Mouse (Mus musculus): ENCODE measurements around the gene Lgr6. TPM values are rescaled to one million over a fixed set of nuclear protein-coding genes. Genes with fewer than 3 reads are reported as not detected.

Lgr6 gene
- polyA plus RNA-seq, 1 experiment from 2014 or later = 0.82 TPM

DNA sequence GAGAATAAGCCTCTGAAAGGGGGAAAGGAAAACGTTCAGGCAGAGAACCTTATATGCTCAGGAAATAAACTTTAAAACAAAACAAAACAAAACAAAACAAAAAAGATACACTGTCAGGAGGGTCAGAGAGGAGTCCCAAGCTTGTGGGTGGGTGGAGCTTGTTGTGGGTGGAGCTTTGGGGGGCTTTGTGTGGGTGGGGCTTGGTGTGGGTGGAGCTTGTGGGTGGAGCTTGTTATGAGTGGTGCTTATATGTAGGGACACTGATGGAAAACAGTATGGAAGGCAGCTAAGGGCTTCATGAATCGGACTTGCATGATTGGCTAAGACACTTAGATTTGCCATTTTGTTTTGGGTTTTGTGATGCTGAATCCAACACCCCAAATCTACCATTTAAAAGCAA lies 34.8 kb upstream of the Lgr6 start:
- Histone ChIP-seq H3K4me1 (replicated peaks) (no peaks in the 10 kb centered on the region), H3K4me2 (no peak overlapping the region), H3K27me3 (replicated peaks) (peaks cover 31% of the 10 kb centered on the region), H3K27ac (ENCODE audit: poor library complexity, severe bottlenecking) (no peak overlapping the region), H3K36me3 (no peaks in the 10 kb centered on the region), H3K9me3 (replicated peaks) (no peaks in the 10 kb centered on the region), H3K9ac (no peak overlapping the region), H3K4me3 (no peak overlapping the region)
- 69% methylated on average over 2 of the region's 2 CpGs for WGBS
- ATAC-seq (ENCODE audit: insufficient number of reproducible peaks, low FRiP score) = no peak

DNA sequence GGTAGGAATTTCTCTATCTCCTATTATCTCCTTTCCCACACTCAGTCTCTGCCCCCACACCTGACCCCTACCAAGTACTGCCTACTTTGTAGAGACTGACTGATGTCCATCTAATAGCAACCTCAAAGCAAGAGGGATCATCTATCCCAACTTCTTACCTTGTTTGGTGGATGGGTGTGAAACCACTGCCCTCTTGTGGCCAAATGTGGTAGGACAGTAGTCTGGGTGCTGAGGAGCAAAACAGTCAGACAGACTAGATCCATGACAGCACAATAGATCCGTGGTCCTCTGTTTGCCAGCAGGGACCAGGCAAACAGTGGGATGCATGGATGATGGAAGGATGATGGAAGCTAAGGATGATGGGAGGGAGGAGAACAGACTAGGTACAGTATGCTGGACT lies 31.4 kb upstream of the Lgr6 start:
- Histone ChIP-seq H3K4me1 (replicated peaks) (peaks cover 15% of the 10 kb centered on the region), H3K9me3 (replicated peaks) (no peaks in the 10 kb centered on the region), H3K36me3 (no peaks in the 10 kb centered on the region), H3K27ac (ENCODE audit: poor library complexity, severe bottlenecking) (no peak overlapping the region), H3K4me3 (no peak overlapping the region), H3K27me3 (replicated peaks) (peaks cover 14% of the 10 kb centered on the region), H3K9ac (no peak overlapping the region), H3K4me2 (no peak overlapping the region)
- WGBS = 19% methylated on average over 1 of the region's 1 CpGs
- no peak for ATAC-seq (ENCODE audit: insufficient number of reproducible peaks, low FRiP score)

DNA sequence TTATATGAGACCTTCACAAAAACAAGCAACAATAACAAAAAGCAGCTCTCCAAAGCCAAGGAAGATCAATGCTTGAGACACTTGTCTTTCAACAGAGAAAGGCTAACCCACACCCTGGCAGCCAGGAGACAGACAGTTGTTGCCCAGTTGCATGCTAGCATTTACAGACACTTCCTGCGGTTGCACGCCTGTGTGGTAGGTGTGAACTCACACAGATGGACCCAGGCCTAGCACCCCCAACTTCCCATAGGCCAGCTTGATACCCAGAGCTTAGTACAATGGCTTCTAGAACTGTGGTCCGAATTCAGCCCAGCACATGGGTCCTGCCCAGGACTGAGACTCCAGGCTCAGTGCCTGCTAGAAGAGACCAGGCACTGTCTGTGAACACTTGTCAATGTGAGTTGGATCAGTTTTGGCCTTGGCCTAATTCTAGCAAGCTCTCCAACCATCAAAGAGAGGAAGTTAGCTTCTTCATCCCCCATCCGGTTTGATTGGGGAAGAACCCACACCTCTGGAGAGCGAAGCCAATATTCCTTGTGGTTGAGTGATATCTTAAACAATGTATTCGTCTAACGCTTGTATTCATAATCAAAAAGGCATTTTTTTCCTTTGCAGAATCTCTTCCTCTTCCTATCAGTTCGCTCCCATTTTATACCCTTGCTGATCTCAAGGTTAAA lies 30.2 kb upstream of the Lgr6 start:
- Histone ChIP-seq H3K36me3 (no peaks in the 10 kb centered on the region), H3K9ac (no peak overlapping the region), H3K27me3 (replicated peaks) (peaks cover 23% of the 10 kb centered on the region), H3K27ac (ENCODE audit: poor library complexity, severe bottlenecking) (no peak overlapping the region), H3K4me2 (no peak overlapping the region), H3K4me3 (no peak overlapping the region), H3K9me3 (replicated peaks) (no peaks in the 10 kb centered on the region), H3K4me1 (replicated peaks) (peaks cover 24% of the 10 kb centered on the region)
- 84% methylated on average over 8 of the region's 8 CpGs for WGBS
- ATAC-seq (ENCODE audit: insufficient number of reproducible peaks, low FRiP score) = no peak

DNA sequence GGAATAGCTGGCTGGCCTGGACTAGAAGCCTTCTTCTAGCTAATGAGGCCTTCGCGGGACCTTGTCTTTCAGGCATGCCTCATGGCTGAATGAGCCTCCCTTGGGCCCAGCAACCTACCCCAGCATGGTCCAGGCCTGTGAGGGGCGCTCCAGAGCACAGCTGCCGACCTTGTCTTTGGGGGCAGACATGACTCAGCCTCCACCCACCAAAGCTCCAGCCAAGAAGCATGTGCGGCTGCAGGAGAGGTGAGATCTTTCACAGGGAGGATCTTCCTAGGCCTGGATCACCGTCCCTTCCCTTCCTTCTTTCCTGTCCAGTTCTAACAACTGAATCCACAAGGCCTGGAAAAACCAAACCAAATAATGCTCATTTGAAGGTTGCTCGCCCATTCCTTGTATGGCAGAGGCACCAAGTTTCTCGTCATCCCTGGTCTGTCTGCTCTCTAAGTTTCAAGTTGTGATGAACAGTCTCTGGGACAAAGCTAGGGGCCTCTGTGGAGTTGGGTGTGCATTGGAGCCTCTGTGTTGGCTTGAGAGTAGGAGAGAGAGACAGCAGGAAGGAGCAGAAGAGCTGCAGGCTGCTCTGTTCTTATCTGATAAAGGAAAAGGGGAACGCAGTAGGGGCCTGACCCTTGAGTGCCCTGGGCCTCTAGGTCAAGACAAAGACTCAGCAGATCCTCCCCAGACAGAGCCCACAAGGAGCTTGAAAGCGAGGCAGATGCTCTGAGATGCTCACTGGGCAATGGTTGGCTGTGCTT lies 28.8 kb upstream of the Lgr6 start:
- Histone ChIP-seq H3K9me3 (replicated peaks) (no peaks in the 10 kb centered on the region), H3K36me3 (no peaks in the 10 kb centered on the region), H3K27ac (ENCODE audit: poor library complexity, severe bottlenecking) (no peak overlapping the region), H3K4me1 (replicated peaks) (peaks cover 24% of the 10 kb centered on the region), H3K9ac (no peak overlapping the region), H3K27me3 (replicated peaks) (peaks cover 37% of the 10 kb centered on the region), H3K4me2 (no peak overlapping the region), H3K4me3 (no peak overlapping the region)
- no peak for ATAC-seq (ENCODE audit: insufficient number of reproducible peaks, low FRiP score)
- WGBS = 70% methylated on average over 10 of the region's 10 CpGs

DNA sequence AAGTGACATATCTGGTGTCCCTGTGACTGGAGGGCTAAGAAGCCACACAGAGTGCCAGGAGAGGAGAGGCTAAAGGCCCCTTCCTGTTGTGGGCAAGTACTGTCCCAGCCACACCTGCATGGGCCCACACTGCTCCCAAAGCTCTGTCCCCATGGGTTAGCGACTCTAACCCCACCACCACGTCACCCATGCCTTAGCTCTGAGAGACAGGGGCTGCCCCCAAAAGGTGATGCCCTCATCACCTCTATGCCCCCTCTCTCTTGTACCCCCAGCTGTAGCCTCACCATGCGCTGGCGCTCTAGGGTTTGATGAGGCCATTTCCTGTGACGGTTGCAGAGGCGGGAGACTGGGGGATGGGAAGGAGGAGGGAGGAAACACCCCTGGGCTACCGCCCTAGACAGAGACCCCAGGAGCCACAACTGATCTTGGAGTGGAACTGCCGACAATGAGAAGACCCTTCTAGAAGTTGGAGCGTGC lies 27.9 kb upstream of the Lgr6 start:
- H3K27me3 ChIP-seq (replicated peaks) = peaks cover 46% of the 10 kb centered on the region
- 0 out of 2 replicates have a peak, but pooled peaks have one; percentile 10 for ATAC-seq (ENCODE audit: insufficient number of reproducible peaks, low FRiP score)
- no peak overlapping the region for H3K9ac ChIP-seq
- no peak overlapping the region for H3K4me3 ChIP-seq
- H3K36me3 ChIP-seq = no peaks in the 10 kb centered on the region
- WGBS = 72% methylated on average over 9 of the region's 9 CpGs
- H3K4me1 ChIP-seq (replicated peaks) = peaks cover 24% of the 10 kb centered on the region
- H3K27ac ChIP-seq (ENCODE audit: poor library complexity, severe bottlenecking) = no peak overlapping the region
- no peak overlapping the region for H3K4me2 ChIP-seq
- H3K9me3 ChIP-seq (replicated peaks) = no peaks in the 10 kb centered on the region

DNA sequence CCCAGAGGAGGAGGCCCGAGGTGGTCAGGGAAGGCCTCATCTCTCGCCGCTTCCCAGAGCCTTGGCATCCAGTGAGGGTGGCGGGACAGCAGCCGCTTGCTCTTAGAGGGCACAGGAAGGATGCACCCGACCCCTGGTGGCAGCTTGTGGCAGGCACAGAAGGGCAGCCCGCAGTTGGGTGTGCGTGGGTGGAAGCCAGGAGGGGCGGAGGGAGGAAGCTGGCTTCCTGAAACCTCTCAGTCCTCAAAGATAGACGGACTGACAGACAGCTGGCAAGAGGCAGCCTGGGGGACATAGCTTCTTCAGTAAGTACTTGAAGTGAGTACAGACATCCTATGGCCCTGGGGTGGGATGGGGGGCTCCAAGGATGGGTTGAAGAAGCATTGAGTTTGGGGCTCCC lies 27.4 kb upstream of the Lgr6 start, which contains the start of gene Ptpn7:
Gene Ptpn7 (plus strand): TSS at position 228 of the 400 bp plus-strand sequence.
- Histone ChIP-seq H3K9ac (no peak within 1 kb of the TSS), H3K4me2 (no peak within 1 kb of the TSS), H3K36me3 (no peaks in the 10 kb centered on the region), H3K27ac (ENCODE audit: poor library complexity, severe bottlenecking) (no peak within 1 kb of the TSS), H3K9me3 (replicated peaks) (no peaks in the 10 kb centered on the region), H3K4me3 (no peak within 1 kb of the TSS), H3K27me3 (replicated peaks) (peaks cover 50% of the 10 kb centered on the region), H3K4me1 (replicated peaks) (peaks cover 24% of the 10 kb centered on the region)
- ATAC-seq (ENCODE audit: insufficient number of reproducible peaks, low FRiP score) = peak; percentile 14; the same call in 1 of the 2 replicates
- WGBS = 12% methylated on average over 10 of the region's 10 CpGs

DNA sequence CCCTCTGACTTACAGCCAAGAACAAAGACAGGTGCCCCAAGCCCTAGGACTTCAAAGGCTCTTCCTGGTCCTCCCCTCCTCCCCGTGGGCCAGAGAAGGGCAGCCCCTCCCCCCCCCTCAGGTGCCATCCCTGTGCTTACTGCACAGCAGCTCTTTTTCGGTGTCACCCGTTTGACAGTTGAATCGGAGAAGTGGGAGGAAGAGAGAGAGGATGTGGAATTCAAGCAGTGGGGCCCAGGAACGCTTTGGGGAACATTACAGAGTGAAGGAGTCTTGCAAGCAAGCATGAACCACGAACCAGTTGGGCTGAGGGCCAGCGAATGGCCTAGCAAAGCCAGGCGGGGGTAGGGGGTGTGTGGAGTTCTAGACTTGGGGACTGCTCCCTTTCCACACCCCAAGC lies 26.5 kb upstream of the Lgr6 start:
- H3K27me3 ChIP-seq (replicated peaks) = peaks cover 58% of the 10 kb centered on the region

DNA sequence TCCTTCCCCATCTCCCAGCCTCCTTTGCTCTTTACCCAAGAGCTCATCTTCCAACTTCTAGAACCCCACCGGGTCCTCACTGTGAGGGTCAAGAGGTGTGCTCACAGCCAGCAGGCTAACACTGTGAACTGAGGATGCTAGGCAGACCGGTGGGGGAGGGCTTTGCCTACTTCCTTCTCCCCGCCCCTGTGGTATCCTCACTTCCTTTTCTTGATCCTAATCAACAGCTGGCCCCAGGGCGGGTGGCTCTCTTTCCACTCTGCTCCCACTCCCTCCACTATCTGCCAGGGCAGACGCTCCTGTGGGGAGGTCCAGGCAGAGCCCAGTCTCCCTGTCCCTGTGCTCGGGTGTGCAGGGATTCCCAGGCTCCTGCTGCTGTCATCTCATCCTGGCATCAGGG lies 26.0 kb upstream of the Lgr6 start:
- peaks cover 63% of the 10 kb centered on the region for H3K27me3 ChIP-seq (replicated peaks)

More for the DNA sequence above, 26.5 kb upstream of the Lgr6 start:
- Histone ChIP-seq H3K27ac (ENCODE audit: poor library complexity, severe bottlenecking) (no peak overlapping the region), H3K4me1 (replicated peaks) (peaks cover 24% of the 10 kb centered on the region), H3K36me3 (no peaks in the 10 kb centered on the region), H3K9ac (no peak overlapping the region), H3K4me3 (no peak overlapping the region), H3K4me2 (no peak overlapping the region), H3K9me3 (replicated peaks) (no peaks in the 10 kb centered on the region)
- no peak for ATAC-seq (ENCODE audit: insufficient number of reproducible peaks, low FRiP score)
- WGBS = 45% methylated on average over 8 of the region's 8 CpGs

DNA sequence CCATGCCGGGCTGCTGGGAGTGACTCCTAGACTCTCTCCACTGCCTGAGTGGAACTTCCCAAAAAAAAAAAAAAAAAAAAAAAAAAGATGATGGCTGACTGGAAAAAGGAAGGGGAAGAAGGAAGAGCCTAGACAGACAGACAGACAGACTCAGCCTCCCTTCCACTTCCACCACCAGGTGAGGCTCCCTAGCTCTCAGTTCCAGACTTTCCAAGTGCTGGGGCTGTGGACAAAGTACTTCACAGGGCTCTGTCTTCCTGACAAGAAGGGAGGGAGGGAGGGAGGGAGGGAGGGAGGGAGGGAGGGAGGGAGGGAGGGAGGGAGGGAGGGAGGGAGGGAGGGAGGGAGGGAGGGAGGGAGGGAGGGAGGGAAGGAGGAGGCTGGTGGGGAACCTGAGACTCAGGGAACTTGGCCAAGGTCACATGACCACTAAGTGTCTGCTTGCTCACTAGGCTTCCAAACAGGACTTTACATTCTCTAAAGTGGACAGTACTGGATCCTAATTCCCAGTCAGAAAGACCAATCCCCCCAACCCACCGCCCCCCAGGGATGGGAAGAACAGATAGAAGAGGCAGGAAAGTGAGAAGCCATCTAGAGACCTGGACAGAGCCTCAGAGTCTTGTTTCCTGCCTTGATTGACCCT lies 25.4 kb upstream of the Lgr6 start:
- 74% methylated on average over 2 of the region's 2 CpGs for WGBS
- Histone ChIP-seq H3K4me1 (replicated peaks) (peaks cover 27% of the 10 kb centered on the region), H3K27me3 (replicated peaks) (peaks cover 69% of the 10 kb centered on the region), H3K36me3 (no peaks in the 10 kb centered on the region), H3K4me3 (no peak overlapping the region), H3K27ac (ENCODE audit: poor library complexity, severe bottlenecking) (no peak overlapping the region), H3K4me2 (no peak overlapping the region), H3K9ac (no peak overlapping the region), H3K9me3 (replicated peaks) (no peaks in the 10 kb centered on the region)
- ATAC-seq (ENCODE audit: insufficient number of reproducible peaks, low FRiP score) = no peak

More for the DNA sequence above, 26.0 kb upstream of the Lgr6 start:
- ATAC-seq (ENCODE audit: insufficient number of reproducible peaks, low FRiP score) = 0 out of 2 replicates have a peak, but pooled peaks have one; percentile 5
- Histone ChIP-seq H3K4me2 (no peak overlapping the region), H3K9ac (no peak overlapping the region), H3K9me3 (replicated peaks) (no peaks in the 10 kb centered on the region), H3K36me3 (no peaks in the 10 kb centered on the region), H3K27ac (ENCODE audit: poor library complexity, severe bottlenecking) (no peak overlapping the region), H3K4me1 (replicated peaks) (peaks cover 24% of the 10 kb centered on the region), H3K4me3 (no peak overlapping the region)
- 20% methylated on average over 6 of the region's 6 CpGs for WGBS

DNA sequence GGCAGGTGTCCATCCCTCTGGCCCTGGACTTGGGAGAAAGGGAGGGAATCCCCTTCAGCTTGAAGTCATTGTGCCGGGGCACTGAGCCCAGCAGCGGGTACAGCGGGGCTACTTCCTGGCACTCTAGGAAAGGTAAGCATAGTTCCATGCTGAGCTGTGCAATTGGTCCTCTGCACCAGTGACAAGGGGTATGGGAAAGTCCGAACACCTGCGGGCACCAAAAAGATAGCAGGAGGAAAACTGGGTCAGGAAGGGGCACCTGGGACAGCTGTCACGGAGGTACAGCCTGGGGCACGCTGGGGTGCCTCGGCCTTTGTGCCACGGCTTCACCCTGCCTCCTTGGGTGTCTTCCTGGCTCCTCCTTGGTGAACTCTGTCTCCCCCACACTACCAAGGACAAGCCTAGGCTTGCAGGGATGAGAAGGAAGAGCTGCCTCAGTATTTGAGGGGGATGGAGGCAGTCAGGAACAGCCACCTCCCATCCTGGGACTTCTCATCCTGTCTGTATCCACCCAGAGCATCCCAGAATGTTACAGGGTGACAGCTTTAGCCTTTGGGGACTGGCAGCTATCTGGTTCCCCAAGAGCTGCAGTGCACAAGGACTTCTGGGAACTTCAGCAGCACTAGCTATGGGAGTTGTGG lies 24.6 kb upstream of the Lgr6 start:
- Histone ChIP-seq H3K9me3 (replicated peaks) (no peaks in the 10 kb centered on the region), H3K27me3 (replicated peaks) (peaks cover 73% of the 10 kb centered on the region), H3K27ac (ENCODE audit: poor library complexity, severe bottlenecking) (no peak overlapping the region), H3K4me1 (replicated peaks) (peaks cover 27% of the 10 kb centered on the region), H3K9ac (no peak overlapping the region), H3K4me2 (no peak overlapping the region), H3K4me3 (no peak overlapping the region), H3K36me3 (no peaks in the 10 kb centered on the region)
- no peak for ATAC-seq (ENCODE audit: insufficient number of reproducible peaks, low FRiP score)
- WGBS = 65% methylated on average over 9 of the region's 9 CpGs

DNA sequence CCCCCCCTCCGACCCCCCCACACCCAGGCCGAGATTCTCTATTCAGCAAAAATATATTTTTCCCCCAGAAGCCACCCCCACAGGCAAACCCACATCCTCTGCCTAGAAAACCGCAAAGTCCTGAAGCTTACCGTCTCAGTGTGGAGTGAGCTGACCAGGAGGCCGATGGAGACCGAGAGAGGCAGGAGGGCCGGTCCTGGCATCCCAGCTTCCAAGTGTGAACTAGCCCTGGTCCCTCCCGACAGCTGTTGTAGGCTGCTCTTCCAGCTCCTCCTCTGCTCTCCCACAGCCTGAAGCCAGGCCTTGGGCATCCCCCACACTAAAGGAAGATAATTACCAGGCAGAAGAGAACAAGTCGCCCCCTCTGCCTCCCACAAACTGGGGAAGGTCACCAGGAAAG lies 23.9 kb upstream of the Lgr6 start:
- H3K9me3 ChIP-seq (replicated peaks) = no peaks in the 10 kb centered on the region
- no peaks in the 10 kb centered on the region for H3K36me3 ChIP-seq
- no peak for ATAC-seq (ENCODE audit: insufficient number of reproducible peaks, low FRiP score)
- no peak overlapping the region for H3K27ac ChIP-seq (ENCODE audit: poor library complexity, severe bottlenecking)
- H3K4me3 ChIP-seq = no peak overlapping the region
- WGBS = 23% methylated on average over 9 of the region's 9 CpGs
- no peak overlapping the region for H3K9ac ChIP-seq
- no peak overlapping the region for H3K4me2 ChIP-seq
- H3K4me1 ChIP-seq (replicated peaks) = peaks cover 27% of the 10 kb centered on the region
- peaks cover 72% of the 10 kb centered on the region for H3K27me3 ChIP-seq (replicated peaks)

Measured in heart, embryonic 12.5 days (tissue).